Mouse (Mus musculus) gastrocnemius, adult 2 months (tissue): ENCODE data around the gene Smg8. TPM values are rescaled to one million over a fixed set of nuclear protein-coding genes. Genes with fewer than 3 reads are reported as not detected.

Experiments
- DNase-seq: peaks from one replicate; pipeline ENCODE4 v3.0.0; 2022
- H3K27ac ChIP-seq: fragments of 200-600 bp; 2 replicates; pipeline ENCODE4 v1.8.1; 2022; ENCODE audit warnings: mild to moderate bottlenecking
- H3K4me3 ChIP-seq: fragments of 200-600 bp; 2 replicates; pipeline ENCODE4 v1.8.1; 2022; ENCODE audit warnings: mild to moderate bottlenecking, moderate library complexity
- CTCF ChIP-seq: fragments of 200-600 bp; IDR thresholded peaks from 2 replicates; pipeline ENCODE4 v1.8.1; 2022; ENCODE audit warnings: antibody characterized with exemption, mild to moderate bottlenecking, moderate library complexity
- intact Hi-C: fragments of 180-260 bp; cut with DNase I; formaldehyde crosslinking; loops from one replicate; pipeline ENCODE4 v1.15.1; 2025
- long read RNA-seq, 2 experiments: library from polyadenylated mRNA; stranded (forward); transcript quantifications; one replicate each; pipeline ENCODE4 v2.0.0; 2021
- total RNA-seq, 2 experiments: library from RNA; stranded (reverse); gene quantifications; 2 replicates each; pipeline ENCODE4 v1.2.3; 2021

Gene Smg8
- total RNA-seq: 1 to 10 TPM; 7.6 to 8.9 TPM
- long read RNA-seq, experiment 1, transcript Smg8-201 (4 exons, 3,218 nt): major isoform, 5 of 5 reads
- long read RNA-seq, experiment 1, partial matches to known transcripts: 0 of 5 reads
- long read RNA-seq, experiment 1, other reads (novel, unspliced or antisense): 0 of 5 reads
- long read RNA-seq, experiment 2, transcript Smg8-201 (4 exons, 3,218 nt): major isoform, 8 of 8 reads
- long read RNA-seq, experiment 2, partial matches to known transcripts: 0 of 8 reads
- long read RNA-seq, experiment 2, other reads (novel, unspliced or antisense): 0 of 8 reads

DNA sequence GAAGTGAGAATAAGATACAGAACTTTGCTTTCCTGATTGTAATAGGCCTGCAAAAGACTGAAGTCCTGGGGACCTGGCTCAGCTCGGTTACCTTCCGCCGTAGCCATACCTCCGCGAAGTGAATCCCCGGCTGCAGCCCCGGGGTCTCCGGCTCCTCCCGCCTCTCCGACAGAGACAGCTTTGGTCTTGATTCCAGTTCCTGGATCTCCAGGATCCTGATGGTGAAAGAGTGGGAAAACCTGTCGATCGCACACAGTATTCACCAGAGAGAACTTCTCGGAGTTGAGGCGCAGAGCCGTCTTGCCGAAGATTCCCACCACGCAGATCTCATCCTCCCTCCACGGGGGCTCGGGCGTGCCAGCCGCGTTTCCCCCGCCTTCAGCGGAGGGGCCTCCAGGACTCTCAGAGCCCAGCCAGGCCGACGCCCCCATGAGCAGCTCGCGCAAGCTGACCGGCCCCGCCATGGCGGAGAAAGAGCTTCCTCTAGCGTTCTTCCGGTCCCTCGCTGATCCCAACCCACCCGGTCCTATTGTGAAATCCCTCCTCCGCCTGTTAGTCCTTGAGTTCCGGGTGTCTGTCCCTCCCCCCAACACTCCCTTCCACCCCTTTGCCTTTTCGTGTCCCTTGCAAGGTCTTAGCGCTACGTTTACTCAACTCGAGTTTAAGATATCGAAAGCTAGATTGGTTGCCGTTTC lies at the start of gene Smg8:
Gene Smg8 (minus strand): TSS at position 485 of the 695 bp plus-strand sequence.
- H3K4me3 ChIP-seq: peak within 1 kb of the TSS; percentile 87
- TF ChIP-seq CTCF: no peak
- peak within 1 kb of the TSS; percentile 90 for H3K27ac ChIP-seq
- intact Hi-C loops: no loop called here
- peak; percentile 86 for DNase-seq

DNA sequence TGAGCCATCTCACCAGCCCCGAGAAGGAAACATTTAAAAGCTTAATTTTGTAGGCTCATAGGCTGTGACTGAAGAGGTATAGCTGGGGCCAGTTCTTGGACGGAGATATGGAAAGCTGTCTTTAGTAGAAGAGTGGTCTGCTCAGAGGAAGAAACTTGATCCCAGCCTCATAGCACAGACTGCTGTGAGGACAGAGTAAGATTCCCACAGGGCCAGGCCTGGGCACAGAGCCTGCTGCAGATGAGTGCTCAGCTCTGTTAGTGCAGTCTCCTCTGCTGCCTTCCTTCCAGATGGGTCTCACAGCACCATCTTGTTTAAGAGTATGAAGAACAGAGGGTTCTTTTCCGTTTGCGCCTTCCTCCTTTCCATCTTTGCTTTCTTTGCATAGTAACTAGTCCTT lies 49.7 kb upstream of the Smg8 start:
- TF ChIP-seq CTCF: no peak

GRCm38 (mm10) chr11:87126824-87127816 lies 40.5 kb upstream of the Smg8 start, which contains the start of gene Trim37:
Trim37 (plus strand) TSS chr11:87127077.
- intact Hi-C loops: loop anchor here (10.0 kb wide), 1 partner anchor 288 kb away; no protein-coding TSS in a partner anchor
- DNase-seq: peak; percentile 92
- peak within 1 kb of the TSS; percentile 89 for H3K27ac ChIP-seq
- H3K4me3 ChIP-seq: peak within 1 kb of the TSS; percentile 100
- TF ChIP-seq CTCF: no peak; the same call in 1 of the 2 replicates

More for the DNA sequence above, 49.7 kb upstream of the Smg8 start:
- intact Hi-C loops: no loop called here
- no peak overlapping the region for H3K27ac ChIP-seq
- DNase-seq: peak; percentile 32
- no peak overlapping the region for H3K4me3 ChIP-seq

- intact Hi-C loops: loop anchor here (10.0 kb wide), 1 partner anchor 288 kb away; no protein-coding TSS in a partner anchor
- Histone ChIP-seq H3K4me3 (peak overlapping the region; percentile 100), H3K27ac (peak overlapping the region; percentile 89)
- DNase-seq: no peak
- TF ChIP-seq CTCF: no peak
Measured at GRCm38 (mm10) chr11:87126281-87126823, 39.8 kb upstream of the Smg8 start.

GRCm38 (mm10) chr11:87125562-87125961 lies 39.0 kb upstream of the Smg8 start:
- DNase-seq: no peak
- no peak overlapping the region for H3K27ac ChIP-seq
- no peak overlapping the region for H3K4me3 ChIP-seq
- intact Hi-C loops: loop anchor here (10.0 kb wide), 1 partner anchor 289 kb away; no protein-coding TSS in a partner anchor
- TF ChIP-seq CTCF: no peak

GRCm38 (mm10) chr11:87121864-87122263 lies 35.3 kb upstream of the Smg8 start:
- DNase-seq: no peak
- Histone ChIP-seq H3K4me3 (no peak overlapping the region), H3K27ac (no peak overlapping the region)
- TF ChIP-seq CTCF: no peak
- intact Hi-C loops: loop anchor here (10.0 kb wide), 1 partner anchor 293 kb away; no protein-coding TSS in a partner anchor

GRCm38 (mm10) chr11:87110172-87110909 lies 23.8 kb upstream of the Smg8 start:
- intact Hi-C loops: no loop called here
- H3K27ac ChIP-seq: peak overlapping the region; percentile 87; the same call in 1 of the 2 replicates
- TF ChIP-seq CTCF: no peak

DNA sequence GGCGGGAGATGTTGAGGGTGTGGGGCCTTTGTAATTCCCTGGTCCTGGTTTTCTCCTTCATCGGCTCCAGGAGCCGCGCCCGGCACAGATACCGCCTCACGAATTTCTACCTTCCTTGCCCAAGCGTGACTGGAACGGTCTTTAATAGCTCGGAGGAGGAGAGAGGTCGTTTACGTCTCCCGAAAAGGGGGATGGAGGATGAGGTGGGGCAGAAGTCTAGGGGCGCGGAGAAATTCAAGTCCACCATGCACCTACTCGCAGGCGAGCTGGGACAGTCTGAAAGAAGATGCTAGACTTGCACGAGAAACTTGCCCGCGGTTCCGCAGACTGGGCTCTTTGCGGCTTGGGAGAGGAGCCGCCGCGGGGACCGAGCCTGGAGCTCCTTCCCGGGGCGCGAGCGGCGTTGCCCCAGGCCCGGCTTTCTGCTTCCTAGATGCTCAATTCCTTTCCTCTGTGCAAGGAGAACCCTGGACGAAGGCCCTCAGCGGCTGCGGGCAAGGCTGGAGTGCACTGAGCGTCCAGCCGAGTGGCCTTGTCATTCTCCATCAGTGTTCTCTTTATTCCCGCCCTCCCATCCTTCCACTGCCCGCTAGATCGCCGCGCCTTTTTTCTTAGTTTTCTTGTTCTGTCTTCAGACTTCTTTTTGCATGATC lies 23.1 kb upstream of the Smg8 start:
- Histone ChIP-seq H3K27ac (peak overlapping the region; percentile 87), H3K4me3 (peak overlapping the region; percentile 78)
- intact Hi-C loops: no loop called here
- peak; percentile 37 for DNase-seq
- TF ChIP-seq CTCF: no peak

More at GRCm38 (mm10) chr11:87110172-87110909, 23.8 kb upstream of the Smg8 start:
- DNase-seq: no peak
- H3K4me3 ChIP-seq: peak overlapping the region; percentile 78

DNA sequence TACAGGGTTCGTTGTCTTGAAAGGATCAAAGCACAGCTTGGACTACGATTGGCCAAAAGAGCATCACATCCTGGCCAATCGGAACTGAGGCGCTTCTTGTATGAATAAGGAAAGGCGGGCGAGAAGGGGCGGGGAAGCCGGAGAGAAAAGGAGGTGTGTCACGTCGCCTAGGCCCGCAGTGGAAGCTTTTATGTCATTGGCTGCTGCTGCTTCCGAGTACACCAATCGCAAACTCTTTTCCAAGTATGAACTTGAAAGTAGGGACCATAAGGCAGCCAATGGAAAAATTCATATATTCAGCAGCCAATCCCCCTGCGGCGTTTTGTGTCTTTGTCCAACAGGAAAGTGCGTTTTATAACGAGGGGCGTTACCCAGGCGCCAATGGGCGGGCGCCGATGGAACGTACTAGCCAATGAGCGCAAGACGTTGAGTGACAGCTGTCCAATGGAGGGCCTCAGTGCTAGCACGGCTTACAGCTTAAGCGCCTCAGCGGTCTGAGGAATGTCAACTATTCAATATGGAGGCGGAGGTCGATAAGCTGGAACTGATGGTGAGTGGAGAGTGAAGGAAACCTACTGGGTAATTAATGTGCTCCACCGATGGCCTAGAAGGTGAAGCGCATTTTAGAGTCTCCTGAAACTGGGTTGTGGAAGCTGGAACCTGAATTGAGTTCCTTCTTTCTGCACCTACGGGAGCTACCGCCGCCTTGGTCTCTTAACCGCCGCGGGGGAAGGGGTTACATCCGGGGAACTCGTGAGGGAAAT lies 22.4 kb upstream of the Smg8 start, which contains the start of gene Ska2:
Gene Ska2 (plus strand): TSS at position 480 of the 764 bp plus-strand sequence.
- DNase-seq: peak; percentile 97
- peak within 1 kb of the TSS; percentile 78 for H3K4me3 ChIP-seq
- intact Hi-C loops: no loop called here
- no peak for TF ChIP-seq CTCF
- peak within 1 kb of the TSS; percentile 87 for H3K27ac ChIP-seq

- Histone ChIP-seq H3K4me3 (peak within 1 kb of the TSS; percentile 78), H3K27ac (peak within 1 kb of the TSS; percentile 87)
- no peak for DNase-seq
- no peak for TF ChIP-seq CTCF
- intact Hi-C loops: no loop called here
Measured at GRCm38 (mm10) chr11:87108409-87108754, 21.8 kb upstream of the Smg8 start, which contains the start of gene Prr11. Prr11 (minus strand) TSS chr11:87108708.
